Mouse (Mus musculus): ENCODE data around the gene Trim9.

DNA sequence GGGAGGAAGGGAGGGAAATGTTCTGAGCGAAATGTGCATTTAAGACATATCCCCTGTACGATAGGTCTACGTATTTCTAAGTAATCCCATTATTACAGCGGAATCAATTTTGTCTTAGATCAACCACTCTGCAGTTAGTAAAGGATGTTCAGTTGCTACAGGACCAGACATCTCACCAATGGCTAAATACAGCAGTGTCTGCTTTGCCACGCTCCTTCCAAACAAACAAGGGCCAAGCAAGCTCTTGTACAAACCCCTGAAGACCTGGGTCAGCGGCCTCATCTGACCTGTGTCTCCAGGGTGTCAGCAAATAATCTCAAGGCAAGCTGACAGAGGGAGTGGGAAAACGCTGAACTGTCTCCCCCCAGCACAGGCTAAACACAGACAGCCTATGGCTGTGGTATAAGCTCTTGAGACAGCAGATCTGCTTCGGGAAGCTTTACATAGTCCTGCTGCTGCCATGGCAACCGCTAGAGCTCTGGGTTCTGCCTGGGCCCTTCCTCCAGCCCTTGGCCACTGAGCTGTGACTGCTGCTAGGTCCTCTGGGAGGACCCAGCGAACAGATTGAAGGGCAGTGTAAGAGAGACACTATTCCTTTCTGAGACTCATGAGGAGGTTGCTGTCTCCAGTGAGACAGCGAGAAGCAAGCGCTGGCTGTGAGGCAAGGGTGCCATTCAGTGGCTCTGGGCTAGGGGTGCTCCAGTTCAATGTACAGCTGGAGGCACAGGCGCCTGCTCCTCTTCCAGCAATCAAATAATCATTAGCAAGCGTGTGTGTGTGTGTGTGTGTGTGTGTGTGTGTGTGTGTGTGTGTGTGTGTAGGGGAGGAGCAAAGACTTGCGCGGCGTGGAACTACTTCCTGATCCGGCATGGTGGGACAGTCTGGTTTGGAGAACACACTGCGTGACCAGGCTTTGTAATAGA lies 20.2 kb upstream of the Trim9 start:
- TF ChIP-seq POLR2A (IDR thresholded peaks at IDR 0.05; ENCODE audit: borderline replicate concordance, control insufficient read depth, low read depth, low read length) (no peak), CTCF (IDR thresholded peaks at IDR 0.05; ENCODE audit: control insufficient read depth, insufficient read depth, low read length) (no peak)
